Mouse (Mus musculus): Measurements from ENCODE around the gene Pik3r6. TPM values are rescaled to one million over a fixed set of nuclear protein-coding genes. Genes with fewer than 3 reads are reported as not detected.

Pik3r6 gene
- 0.55 TPM for polyA plus RNA-seq (2017; shearing (Covaris generic))

DNA sequence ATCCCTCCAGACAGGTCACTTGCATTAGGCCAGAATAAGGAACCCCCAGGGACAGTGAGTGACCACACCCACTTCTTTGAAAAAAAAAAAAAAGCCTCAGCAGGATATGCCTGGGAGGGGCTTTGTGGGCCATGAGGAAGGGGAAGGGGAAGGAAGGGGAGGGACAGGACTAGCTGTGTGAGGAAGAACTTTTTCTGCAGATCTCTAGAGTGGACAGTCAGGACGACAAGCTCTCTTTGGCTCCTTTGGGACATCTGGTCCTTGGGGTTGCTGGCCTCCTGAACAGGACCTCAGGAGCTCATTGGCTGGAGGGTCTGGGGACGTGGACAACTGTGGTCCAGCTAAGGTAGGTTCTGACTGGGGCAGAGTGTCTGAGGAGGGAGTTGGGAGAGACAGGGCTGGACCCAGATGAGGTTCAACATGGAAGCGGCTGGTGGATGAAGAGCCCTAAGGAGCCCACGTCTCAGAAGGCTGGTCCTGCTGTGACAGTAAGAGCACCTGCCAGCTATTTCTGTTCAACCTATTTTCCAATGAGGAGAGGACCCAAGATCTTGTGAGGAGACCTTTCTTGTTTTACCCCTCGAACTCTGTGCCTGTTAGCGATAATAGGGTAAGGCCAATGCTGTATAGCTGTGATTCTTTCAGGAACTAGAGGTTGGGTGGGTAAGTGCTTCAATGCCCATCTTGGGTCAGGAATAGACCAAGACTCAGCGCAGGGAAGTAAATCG lies at the start of gene Pik3r6:
Pik3r6 (plus strand) TSS at position 118 of the 728 bp plus-strand sequence.

DNA sequence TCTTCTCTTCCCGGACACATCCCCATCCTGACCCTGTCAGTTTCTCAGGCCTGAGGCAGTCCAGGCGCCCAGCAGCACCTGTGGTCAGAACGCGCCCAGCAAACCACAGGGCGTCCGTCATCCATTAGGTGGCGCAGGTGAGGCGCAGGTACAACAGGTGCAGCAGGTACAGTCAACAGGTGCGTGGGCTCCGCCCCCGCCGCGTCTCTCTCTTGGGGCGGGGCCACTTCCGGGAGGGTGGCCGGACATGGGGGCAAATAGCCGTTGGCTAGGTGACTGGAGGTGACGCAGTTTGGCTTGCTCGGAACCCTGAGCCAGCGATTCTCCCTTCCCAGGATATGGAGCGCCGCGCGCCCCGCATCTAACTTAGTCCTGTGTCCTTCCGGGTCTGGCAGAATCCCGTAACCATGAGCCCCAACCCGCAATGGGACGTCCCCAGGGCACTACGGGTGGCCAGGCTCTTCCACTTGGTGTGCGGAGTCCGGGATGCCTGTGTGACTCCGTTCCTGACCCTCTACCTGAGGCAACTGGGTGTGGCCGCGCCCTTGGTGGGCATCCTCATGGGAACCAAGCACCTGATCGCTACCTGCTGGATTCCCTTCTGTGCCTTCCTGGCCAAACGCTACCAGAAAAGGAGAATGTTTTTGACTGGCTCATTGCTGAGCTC lies 53.2 kb downstream of the Pik3r6 start, which contains the start of gene Mfsd6l:
Mfsd6l (plus strand) TSS at position 269 of the 667 bp plus-strand sequence.

DNA sequence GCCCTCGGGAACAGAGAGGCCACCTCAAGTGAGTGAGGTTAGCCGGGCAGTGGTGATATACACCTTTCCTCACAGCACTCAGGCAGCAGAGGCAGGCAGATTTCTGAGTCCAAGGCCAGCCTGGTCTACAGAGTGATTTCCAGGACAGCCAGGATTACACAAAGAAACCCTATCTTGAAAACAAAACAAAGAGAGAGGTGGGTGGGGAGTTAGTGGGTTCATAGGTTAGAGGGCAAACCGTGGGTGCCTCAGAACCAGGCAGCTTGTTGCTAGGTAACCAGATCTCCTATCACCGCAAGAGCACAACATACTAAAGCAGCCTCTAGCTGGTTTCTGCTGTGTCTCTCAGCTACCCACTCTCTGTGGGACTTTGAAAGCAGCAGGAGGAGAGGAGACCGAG lies 83.9 kb downstream of the Pik3r6 start, which contains the start of gene Ccdc42:
Ccdc42 (plus strand) TSS at position 301 of the 400 bp plus-strand sequence.

Other genes with a start within 250 kb of the Pik3r6 start
- gene Ntn1, start 102.2 kb upstream of the Pik3r6 start, polyA plus RNA-seq (2017; shearing (Covaris generic)) = 0.09 TPM
- gene Pik3r5, start 70.9 kb upstream of the Pik3r6 start, polyA plus RNA-seq (2017; shearing (Covaris generic)) = 145 TPM
- gene Mfsd6l, start 53.2 kb downstream of the Pik3r6 start, polyA plus RNA-seq (2017; shearing (Covaris generic)) = not detected
- gene Ccdc42, start 84.0 kb downstream of the Pik3r6 start, polyA plus RNA-seq (2017; shearing (Covaris generic)) = not detected
- gene Myh10, start 188.5 kb downstream of the Pik3r6 start, polyA plus RNA-seq (2017; shearing (Covaris generic)) = 2.3 TPM